Mouse (Mus musculus) kidney, adult 10 weeks (tissue): ENCODE results near the gene Olfr493. TPM values are rescaled to one million over a fixed set of nuclear protein-coding genes. Genes with fewer than 3 reads are reported as not detected.

ENCODE experiments used
- polyA plus RNA-seq: library from polyadenylated mRNA; stranded (reverse); fragments of 350-450 nt; fragmentation: Illumina TruSeq; extraction: RNeasy Lipid Tissue Mini Kit (QIAGEN cat#74804); gene quantifications from one replicate; pipeline ENCODE4 v1.2.3, GENCODE M21; 2014; ENCODE audit warnings: low read depth, low replicate concordance

The Olfr493 gene
- not detected for polyA plus RNA-seq

DNA sequence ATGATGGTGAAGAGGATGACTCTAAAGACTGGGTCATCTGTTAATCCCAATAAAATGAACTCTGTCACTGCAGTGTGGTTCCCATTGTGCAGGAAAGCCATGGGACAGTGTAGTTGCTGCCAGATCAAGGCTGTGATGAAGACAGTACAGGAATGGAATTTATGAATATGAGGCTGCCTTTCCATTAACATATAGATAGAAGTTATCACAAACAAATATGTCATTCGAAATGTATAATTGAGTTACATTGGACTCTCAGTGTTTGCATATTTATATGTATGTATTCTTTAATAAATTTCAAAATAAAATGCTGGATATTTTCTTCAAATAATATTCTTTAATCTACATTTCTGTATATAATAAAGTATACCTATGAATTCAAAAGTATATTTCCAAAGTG is at the start of gene Olfr493:
Olfr493 (minus strand) TSS at position 101 of the 400 bp plus-strand sequence.

DNA sequence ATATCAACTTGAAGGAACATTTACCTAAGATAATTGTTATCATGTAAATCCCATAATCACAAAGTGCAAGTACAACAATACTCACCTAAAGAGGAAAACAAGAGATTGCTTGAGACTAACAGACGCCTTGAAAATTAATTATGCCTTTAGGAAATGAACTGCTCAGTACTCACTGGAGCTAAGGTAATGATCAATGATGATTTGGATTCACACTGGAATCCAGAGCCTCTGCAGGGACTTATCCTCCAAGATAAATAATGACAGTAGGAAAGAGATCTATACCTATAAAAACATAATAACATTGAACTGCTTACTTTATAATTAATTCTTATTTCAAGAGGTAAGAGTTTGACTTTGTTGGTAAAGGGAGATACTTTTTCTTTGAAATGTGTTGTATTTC is 46.1 kb upstream of the Olfr493 start, which contains the start of gene Olfr495:
Olfr495 (plus strand) TSS at position 301 of the 400 bp plus-strand sequence.

DNA sequence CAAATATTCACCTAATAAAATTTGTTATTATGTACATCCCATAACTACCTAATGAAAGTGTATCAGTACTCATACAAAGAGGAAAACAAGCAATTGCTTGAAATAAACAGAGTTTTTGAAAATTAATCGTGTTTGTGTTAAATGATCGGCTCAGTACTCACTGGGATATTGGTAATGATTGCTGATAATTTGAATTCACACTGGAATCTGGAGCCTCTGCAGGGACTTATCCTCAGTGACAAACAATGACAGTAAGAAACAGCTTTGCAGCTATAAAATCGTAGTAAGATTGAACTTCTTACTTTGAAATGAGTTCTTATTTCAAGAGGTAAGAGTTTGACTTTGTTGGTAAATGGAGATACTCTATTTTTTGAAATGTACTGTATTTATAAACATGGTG is 18.3 kb upstream of the Olfr493 start, which contains the start of gene Olfr494:
Olfr494 (plus strand) TSS at position 301 of the 400 bp plus-strand sequence.

DNA sequence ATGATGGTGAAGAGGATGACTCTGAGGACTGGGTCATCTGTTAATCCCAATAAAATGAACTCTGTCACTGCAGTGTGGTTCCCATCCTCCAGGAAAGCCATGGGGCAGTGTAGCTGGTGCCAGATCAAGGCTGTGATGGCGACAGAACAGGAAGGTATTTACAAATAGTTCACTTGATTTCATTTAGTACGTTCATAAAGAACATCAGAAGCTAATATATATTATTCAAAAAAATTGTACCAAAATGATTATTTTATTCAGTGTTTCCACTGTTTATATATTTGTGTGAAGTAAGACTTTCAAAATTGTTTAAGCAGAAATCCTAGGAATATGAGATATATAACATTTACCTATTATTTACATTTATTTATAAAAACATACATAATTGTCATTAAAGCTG is 23.2 kb downstream of the Olfr493 start, which contains the start of gene Olfr492:
Olfr492 (minus strand) TSS at position 101 of the 400 bp plus-strand sequence.

DNA sequence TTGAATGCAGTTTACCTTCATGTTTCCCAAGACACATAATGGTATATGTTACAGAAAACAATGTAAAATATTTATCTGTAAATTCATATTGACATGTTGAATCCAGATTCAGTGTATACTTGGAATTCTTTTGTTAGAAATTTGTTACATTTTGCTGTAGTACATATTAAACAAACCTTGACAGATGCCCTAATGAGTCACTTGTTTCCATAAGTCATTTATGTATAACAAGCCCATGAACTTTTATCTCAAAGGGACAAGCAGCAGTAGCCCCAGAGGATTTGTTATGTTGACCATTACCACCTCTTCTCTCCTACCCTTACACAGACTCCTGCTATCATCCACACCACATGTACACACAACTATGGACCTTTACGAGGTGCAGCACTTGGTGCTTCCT is 33.6 kb downstream of the Olfr493 start, which contains the start of gene Olfr491:
Olfr491 (plus strand) TSS at position 301 of the 400 bp plus-strand sequence.

Other genes with a start within 250 kb of the Olfr493 start
- gene Olfr482, start 249.4 kb downstream of the Olfr493 start, polyA plus RNA-seq = not detected
- not detected for gene Olfr483, start 246.1 kb downstream of the Olfr493 start, polyA plus RNA-seq
- gene Olfr484, start 219.5 kb downstream of the Olfr493 start, polyA plus RNA-seq = not detected
- not detected for gene Olfr485, start 187.1 kb downstream of the Olfr493 start, polyA plus RNA-seq
- gene Olfr486, start 174.2 kb downstream of the Olfr493 start, polyA plus RNA-seq = not detected
- not detected for gene Olfr487, start 132.3 kb downstream of the Olfr493 start, polyA plus RNA-seq
- not detected for gene Olfr488, start 88.6 kb downstream of the Olfr493 start, polyA plus RNA-seq
- gene Olfr490, start 58.0 kb downstream of the Olfr493 start, polyA plus RNA-seq = not detected
- not detected for gene Olfr491, start 33.5 kb downstream of the Olfr493 start, polyA plus RNA-seq
- not detected for gene Olfr492, start 23.3 kb downstream of the Olfr493 start, polyA plus RNA-seq
- not detected for gene Olfr494, start 18.4 kb upstream of the Olfr493 start, polyA plus RNA-seq
- not detected for gene Olfr495, start 46.2 kb upstream of the Olfr493 start, polyA plus RNA-seq
- not detected for gene Olfr497, start 73.4 kb upstream of the Olfr493 start, polyA plus RNA-seq
- not detected for gene Olfr498, start 118.3 kb upstream of the Olfr493 start, polyA plus RNA-seq
- gene Olfr502, start 178.1 kb upstream of the Olfr493 start, polyA plus RNA-seq = not detected
- gene Olfr503, start 197.5 kb upstream of the Olfr493 start, polyA plus RNA-seq = not detected
- gene Olfr504, start 218.8 kb upstream of the Olfr493 start, polyA plus RNA-seq = not detected